Mouse (Mus musculus) adrenal gland, postnatal 4 days (tissue): ENCODE measurements around the gene Synj1. TPM values are rescaled to one million over a fixed set of nuclear protein-coding genes. Genes with fewer than 3 reads are reported as not detected.

ENCODE experiments used
- DNase-seq, 2 experiments: peaks; one replicate each; pipeline ENCODE4 v3.0.0; 2021 to 2022; ENCODE audit warnings: low spot score in 2 of 2, mixed read lengths in 2 of 2
- long read RNA-seq, 2 experiments: library from polyadenylated mRNA; stranded (forward); transcript quantifications; one replicate each; pipeline ENCODE4 v2.0.0; 2021
- total RNA-seq, 2 experiments: library from RNA; stranded (reverse); gene quantifications; 2 replicates each; pipeline ENCODE4 v1.2.3; 2021

Gene Synj1
- 10 to 100 TPM; 37.6 to 43.6 TPM for total RNA-seq
- long read RNA-seq, experiment 1, partial matches to known transcripts = 0 of 1 reads
- long read RNA-seq, experiment 1, other reads (novel, unspliced or antisense) = 1 of 1 reads
- long read RNA-seq, experiment 2, partial matches to known transcripts = 1 of 5 reads
- long read RNA-seq, experiment 2, other reads (novel, unspliced or antisense) = 3 of 5 reads

GRCm38 (mm10) chr16:91011021-91011683, at the start of gene Synj1:
Synj1 (minus strand) TSS chr16:91011308.
- peak; percentile 70 to 76 for DNase-seq

- no peak for DNase-seq
Observed at GRCm38 (mm10) chr16:91057741-91058140, 46.6 kb upstream of the Synj1 start.

GRCm38 (mm10) chr16:91057261-91057660, 46.2 kb upstream of the Synj1 start:
- DNase-seq = no peak

- no peak for DNase-seq
Observed at GRCm38 (mm10) chr16:91056043-91056821, 45.1 kb upstream of the Synj1 start.

- no peak for DNase-seq
Observed at GRCm38 (mm10) chr16:91055150-91055549, 44.0 kb upstream of the Synj1 start.

- DNase-seq = no peak
Observed at GRCm38 (mm10) chr16:91053599-91053998, 42.5 kb upstream of the Synj1 start.

GRCm38 (mm10) chr16:91045511-91045910, 34.4 kb upstream of the Synj1 start:
- no peak for DNase-seq

- peak; percentile 96 to 98 for DNase-seq
Observed at GRCm38 (mm10) chr16:91044270-91045182, 33.4 kb upstream of the Synj1 start, which contains the start of gene Paxbp1. Paxbp1 (minus strand) TSS chr16:91044543.

GRCm38 (mm10) chr16:91043461-91044248, 32.5 kb upstream of the Synj1 start:
- DNase-seq = peak; percentile 35 to 52

- no peak for DNase-seq
Observed at GRCm38 (mm10) chr16:91042640-91043039, 31.5 kb upstream of the Synj1 start.

- DNase-seq = no peak
Observed at GRCm38 (mm10) chr16:91035866-91036265, 24.8 kb upstream of the Synj1 start.

GRCm38 (mm10) chr16:91030751-91031150, 19.6 kb upstream of the Synj1 start:
- DNase-seq = no peak

GRCm38 (mm10) chr16:91029901-91030300, 18.8 kb upstream of the Synj1 start:
- DNase-seq = no peak

GRCm38 (mm10) chr16:91029161-91029743, 18.1 kb upstream of the Synj1 start:
- no peak for DNase-seq

GRCm38 (mm10) chr16:91026290-91026689, 15.2 kb upstream of the Synj1 start:
- no peak for DNase-seq

- DNase-seq = no peak
Observed at GRCm38 (mm10) chr16:91023384-91023783, 12.3 kb upstream of the Synj1 start.

- no peak for DNase-seq
Observed at GRCm38 (mm10) chr16:91020842-91021483, 9.9 kb upstream of the Synj1 start.

GRCm38 (mm10) chr16:91019476-91019875, 8.4 kb upstream of the Synj1 start:
- no peak for DNase-seq

- DNase-seq = no peak
Observed at GRCm38 (mm10) chr16:91015761-91016160, 4.7 kb upstream of the Synj1 start.
